Mouse (Mus musculus) midbrain, embryonic 15.5 days (tissue): ENCODE data around the gene Plin5. TPM values are rescaled to one million over a fixed set of nuclear protein-coding genes. Genes with fewer than 3 reads are reported as not detected.
A peak's percentile ranks its signal among the peaks of the same experiment; 100 is the strongest.
"Not testable (repeated sequence)": the region's sequence is repeated elsewhere in the genome, so short reads cannot be mapped to it uniquely, and the experiment has no call there.

ENCODE experiments used
- ATAC-seq: fragments of 200-750 bp; cut with Nextera tagmentation; replicated peaks from 2 replicates; pipeline ENCODE4 v1.8.0; 2017; ENCODE audit warnings: moderate TSS enrichment
- H3K27ac ChIP-seq: fragments of 300-500 bp; sonication (generic); 2 replicates; pipeline ENCODE4 v1.5.1; 2015; ENCODE audit warnings: mild to moderate bottlenecking, inconsistent platforms
- H3K27me3 ChIP-seq: fragments of 300-500 bp; sonication (generic); replicated peaks from 2 replicates; pipeline ENCODE4 v1.6.1; 2015; ENCODE audit warnings: inconsistent platforms
- H3K36me3 ChIP-seq: fragments of 300-500 bp; sonication (generic); replicated peaks from 2 replicates; pipeline ENCODE4 v1.6.1; 2015; ENCODE audit warnings: inconsistent platforms
- H3K4me1 ChIP-seq: fragments of 300-500 bp; sonication (generic); 2 replicates; pipeline ENCODE4 v1.6.1; 2015; ENCODE audit warnings: inconsistent platforms
- H3K4me2 ChIP-seq: fragments of 300-500 bp; sonication (generic); 2 replicates; pipeline ENCODE4 v1.6.1; 2015; ENCODE audit warnings: inconsistent platforms, mild to moderate bottlenecking, moderate library complexity
- H3K4me3 ChIP-seq: fragments of 300-500 bp; sonication (generic); 2 replicates; pipeline ENCODE4 v1.5.1; 2015; ENCODE audit warnings: mild to moderate bottlenecking, inconsistent platforms
- H3K9ac ChIP-seq: fragments of 300-500 bp; sonication (generic); 2 replicates; pipeline ENCODE4 v1.6.1; 2015; ENCODE audit warnings: mild to moderate bottlenecking, inconsistent platforms
- H3K9me3 ChIP-seq: fragments of 300-500 bp; sonication (generic); 2 replicates; pipeline ENCODE4 v1.6.1; 2016; ENCODE audit warnings: inconsistent platforms
- WGBS: fragments of 180-500 bp; shearing (Covaris S2); methylation state at CpG from one replicate; pipeline ENCODE4 v1.1.7; 2015; ENCODE audit warnings: mixed read lengths; 5-methylcytosine and 5-hydroxymethylcytosine counted together
- polyA plus RNA-seq: library from polyadenylated mRNA; unstranded; fragments of >200 nt; fragmentation: Nextera tagmentation; extraction: Ambion mirVana; gene quantifications from 2 replicates; pipeline ENCODE4 v1.2.1, GENCODE M21; 2015

Gene Plin5
- polyA plus RNA-seq, 1 experiment from 2014 or later = 2.1 TPM

GRCm38 (mm10) chr17:56077523-56077922, 39.9 kb downstream of the Plin5 start:
- no peak for ATAC-seq
- Histone ChIP-seq H3K4me1 (peaks cover 45% of the 10 kb centered on the region), H3K9ac (no peak overlapping the region), H3K36me3 (0 out of 2 replicates have a peak, but pooled peaks cover under 1% of the 10 kb centered on the region), H3K4me3 (no peak overlapping the region), H3K9me3 (no peaks in the 10 kb centered on the region), H3K27ac (no peak overlapping the region), H3K4me2 (no peak overlapping the region), H3K27me3 (no peaks in the 10 kb centered on the region)
- WGBS = 90% methylated on average over 5 of the region's 5 CpGs

- H3K27ac ChIP-seq = peak within 1 kb of the TSS; percentile 91
- peaks cover 19% of the 10 kb centered on the region for H3K4me1 ChIP-seq
- peak; percentile 53 for ATAC-seq
- H3K4me2 ChIP-seq = peak within 1 kb of the TSS; percentile 93
- H3K36me3 ChIP-seq = peaks cover 27% of the 10 kb centered on the region
- H3K4me3 ChIP-seq = peak within 1 kb of the TSS; percentile 89
- H3K9ac ChIP-seq = peak within 1 kb of the TSS; percentile 95
- no peaks in the 10 kb centered on the region for H3K27me3 ChIP-seq
- WGBS = under 1% methylated on average over 35 of the region's 35 CpGs
- no peaks in the 10 kb centered on the region for H3K9me3 ChIP-seq
These were observed 42.6 kb downstream of the Plin5 start, which contains the start of gene Ubxn6 for GRCm38 (mm10) chr17:56074827-56075208. Gene Ubxn6 (minus strand): TSS chr17:56075028.

- WGBS = 10% methylated on average over 22 of the region's 22 CpGs
- peak; percentile 2 for ATAC-seq
- Histone ChIP-seq H3K4me3 (peak overlapping the region; percentile 89), H3K27ac (peak overlapping the region; percentile 91), H3K36me3 (peaks cover 32% of the 10 kb centered on the region), H3K4me1 (peaks cover 19% of the 10 kb centered on the region), H3K27me3 (no peaks in the 10 kb centered on the region), H3K4me2 (peak overlapping the region; percentile 93), H3K9me3 (no peaks in the 10 kb centered on the region), H3K9ac (peak overlapping the region; percentile 95)
These were observed 43.1 kb downstream of the Plin5 start for GRCm38 (mm10) chr17:56074097-56074826.

GRCm38 (mm10) chr17:56072243-56072642, 45.2 kb downstream of the Plin5 start:
- 87% methylated on average over 5 of the region's 5 CpGs for WGBS
- no peak overlapping the region for H3K9ac ChIP-seq
- no peak overlapping the region for H3K4me2 ChIP-seq
- H3K4me3 ChIP-seq = no peak overlapping the region
- H3K27ac ChIP-seq = no peak overlapping the region
- no peaks in the 10 kb centered on the region for H3K27me3 ChIP-seq
- no peak for ATAC-seq
- no peaks in the 10 kb centered on the region for H3K9me3 ChIP-seq
- H3K36me3 ChIP-seq = peaks cover 52% of the 10 kb centered on the region
- H3K4me1 ChIP-seq = peaks cover 19% of the 10 kb centered on the region

GRCm38 (mm10) chr17:56071126-56071525, 46.3 kb downstream of the Plin5 start:
- Histone ChIP-seq H3K9ac (no peak overlapping the region), H3K27ac (no peak overlapping the region), H3K4me3 (no peak overlapping the region), H3K4me2 (no peak overlapping the region), H3K36me3 (peaks cover 57% of the 10 kb centered on the region), H3K4me1 (peaks cover 19% of the 10 kb centered on the region), H3K9me3 (no peaks in the 10 kb centered on the region), H3K27me3 (no peaks in the 10 kb centered on the region)
- ATAC-seq = no peak

- peaks cover 58% of the 10 kb centered on the region for H3K36me3 ChIP-seq
- peaks cover 7% of the 10 kb centered on the region for H3K4me1 ChIP-seq
- ATAC-seq = no peak
- no peak overlapping the region for H3K27ac ChIP-seq
- H3K9me3 ChIP-seq = no peaks in the 10 kb centered on the region
- 94% methylated on average over 14 of the region's 14 CpGs for WGBS
- H3K27me3 ChIP-seq = no peaks in the 10 kb centered on the region
- no peak overlapping the region for H3K4me3 ChIP-seq
- no peak overlapping the region for H3K4me2 ChIP-seq
- no peak overlapping the region for H3K9ac ChIP-seq
These were observed 48.3 kb downstream of the Plin5 start for GRCm38 (mm10) chr17:56069066-56069465.

GRCm38 (mm10) chr17:56066451-56066850, 50.9 kb downstream of the Plin5 start:
- H3K36me3 ChIP-seq = peaks cover 47% of the 10 kb centered on the region
- no peak overlapping the region for H3K27ac ChIP-seq
- H3K9me3 ChIP-seq = no peaks in the 10 kb centered on the region
- ATAC-seq = no peak
- no peaks in the 10 kb centered on the region for H3K4me1 ChIP-seq
- H3K4me2 ChIP-seq = no peak overlapping the region
- H3K9ac ChIP-seq = no peak overlapping the region
- no peaks in the 10 kb centered on the region for H3K27me3 ChIP-seq
- H3K4me3 ChIP-seq = no peak overlapping the region

- H3K27ac ChIP-seq, H3K4me3 ChIP-seq, H3K4me2 ChIP-seq, ATAC-seq, H3K9me3 ChIP-seq, H3K4me1 ChIP-seq, H3K9ac ChIP-seq, H3K27me3 ChIP-seq: not testable (repeated sequence)
- WGBS = 83% methylated on average over 6 of the region's 6 CpGs
- H3K36me3 ChIP-seq = peaks cover 40% of the 10 kb centered on the region
These were observed 51.7 kb downstream of the Plin5 start for GRCm38 (mm10) chr17:56065715-56066114.

- Histone ChIP-seq H3K27me3 (no peaks in the 10 kb centered on the region), H3K9ac (no peak overlapping the region), H3K4me1 (no peaks in the 10 kb centered on the region), H3K27ac (no peak overlapping the region), H3K9me3 (no peaks in the 10 kb centered on the region), H3K36me3 (peaks cover 5% of the 10 kb centered on the region; the same call in 1 of the 2 replicates), H3K4me2 (no peak overlapping the region), H3K4me3 (no peak overlapping the region)
- ATAC-seq = no peak
- 95% methylated on average over 7 of the region's 7 CpGs for whole genome bisulfite sequencing
These were observed 55.3 kb downstream of the Plin5 start for GRCm38 (mm10) chr17:56062081-56062480.

Other genes starting within 250 kb of the Plin5 start
- 12.0 and 15.3 TPM in 2 replicates for gene Zfp119a, start 238.7 kb downstream of the Plin5 start, polyA plus RNA-seq
- gene Zfp959, start 225.5 kb downstream of the Plin5 start, polyA plus RNA-seq = 15.7 and 16.1 TPM in 2 replicates
- 9.6 and 10.2 TPM in 2 replicates for gene Zfp119b, start 168.1 kb downstream of the Plin5 start, polyA plus RNA-seq
- gene Ebi3, start 165.0 kb downstream of the Plin5 start, polyA plus RNA-seq = 7.4 and 8.3 TPM in 2 replicates
- 24.5 and 25.4 TPM in 2 replicates for gene Yju2, start 158.5 kb downstream of the Plin5 start, polyA plus RNA-seq
- gene Shd, start 147.1 kb downstream of the Plin5 start, polyA plus RNA-seq = 209 and 217 TPM in 2 replicates
- gene Fsd1, start 131.1 kb downstream of the Plin5 start, polyA plus RNA-seq = 203 and 208 TPM in 2 replicates
- 5.8 and 6.0 TPM in 2 replicates for gene Stap2, start 112.0 kb downstream of the Plin5 start, polyA plus RNA-seq
- 152 and 167 TPM in 2 replicates for gene Mpnd, start 111.9 kb downstream of the Plin5 start, polyA plus RNA-seq
- gene Sh3gl1, start 81.0 kb downstream of the Plin5 start, polyA plus RNA-seq = 117 and 119 TPM in 2 replicates
- 5.0 and 5.5 TPM in 2 replicates for gene Chaf1a, start 77.2 kb downstream of the Plin5 start, polyA plus RNA-seq
- 80.2 and 85.2 TPM in 2 replicates for gene Ubxn6, start 42.6 kb downstream of the Plin5 start, polyA plus RNA-seq
- gene Hdgfl2, start 38.0 kb downstream of the Plin5 start, polyA plus RNA-seq = 162 and 164 TPM in 2 replicates
- gene Plin4, start 7.8 kb downstream of the Plin5 start, polyA plus RNA-seq = 0.13 and 0.15 TPM in 2 replicates
- gene Lrg1, start 4.4 kb upstream of the Plin5 start, polyA plus RNA-seq = 0.12 and 0.28 TPM in 2 replicates
- 19.0 and 21.4 TPM in 2 replicates for gene Sema6b, start 22.7 kb upstream of the Plin5 start, polyA plus RNA-seq
- gene Tnfaip8l1, start 44.9 kb upstream of the Plin5 start, polyA plus RNA-seq = 11.1 and 12.7 TPM in 2 replicates
- gene Mydgf, start 66.3 kb upstream of the Plin5 start, polyA plus RNA-seq = 74.9 and 76.4 TPM in 2 replicates
- gene Dpp9, start 101.3 kb upstream of the Plin5 start, polyA plus RNA-seq = 27.8 and 29.1 TPM in 2 replicates
- gene Fem1a, start 139.2 kb upstream of the Plin5 start, polyA plus RNA-seq = 20.1 and 20.5 TPM in 2 replicates
- gene Ticam1, start 159.2 kb upstream of the Plin5 start, polyA plus RNA-seq = 1.2 and 1.5 TPM in 2 replicates
- gene Plin3, start 175.3 kb upstream of the Plin5 start, polyA plus RNA-seq = 12.0 and 13.3 TPM in 2 replicates
- not detected in 2 replicates for gene Arrdc5, start 182.7 kb upstream of the Plin5 start, polyA plus RNA-seq
- 19.2 and 20.8 TPM in 2 replicates for gene Uhrf1, start 185.7 kb upstream of the Plin5 start, polyA plus RNA-seq
- gene Kdm4b, start 208.5 kb upstream of the Plin5 start, polyA plus RNA-seq = 86.3 and 86.6 TPM in 2 replicates